Mouse (Mus musculus): Measurements from ENCODE around the gene Slc25a12. TPM values are rescaled to one million over a fixed set of nuclear protein-coding genes. Genes with fewer than 3 reads are reported as not detected.
"Not testable (repeated sequence)": the region's sequence is repeated elsewhere in the genome, so short reads cannot be mapped to it uniquely, and the experiment has no call there.

Gene Slc25a12
- 64.9 and 73.7 TPM in 2 replicates for total RNA-seq (2021)
- long read RNA-seq, experiment 1, full-length matches to known transcripts = 76 of 106 reads
- long read RNA-seq, experiment 1, partial matches to known transcripts = 22 of 106 reads
- long read RNA-seq, experiment 1, other reads (novel, unspliced or antisense) = 8 of 106 reads
- long read RNA-seq, experiment 2, full-length matches to known transcripts = 15 of 25 reads
- long read RNA-seq, experiment 2, partial matches to known transcripts = 7 of 25 reads
- long read RNA-seq, experiment 2, other reads (novel, unspliced or antisense) = 3 of 25 reads

- peak; percentile 94 for DNase-seq
These were observed at the start of gene Slc25a12 for GRCm38 (mm10) chr2:71367125-71367880. Gene Slc25a12, minus strand, starts transcription at chr2:71367749.

GRCm38 (mm10) chr2:71405613-71406012 is 38.1 kb upstream of the Slc25a12 start:
- DNase-seq = no peak

- no peak for DNase-seq
These were observed 22.3 kb upstream of the Slc25a12 start for GRCm38 (mm10) chr2:71389864-71390263.

- peak; percentile 98 for DNase-seq
These were observed 21.6 kb upstream of the Slc25a12 start, which contains the start of gene Hat1 for GRCm38 (mm10) chr2:71388951-71389763. Gene Hat1, plus strand, starts transcription at chr2:71388958.

- no peak for DNase-seq
These were observed 20.2 kb upstream of the Slc25a12 start for GRCm38 (mm10) chr2:71387766-71388165.

- DNase-seq = no peak
These were observed 16.3 kb upstream of the Slc25a12 start for GRCm38 (mm10) chr2:71383890-71384289.

- DNase-seq = no peak
These were observed 14.4 kb upstream of the Slc25a12 start for GRCm38 (mm10) chr2:71381962-71382361.

- no peak for DNase-seq
These were observed 9.9 kb upstream of the Slc25a12 start for GRCm38 (mm10) chr2:71377426-71377825.

- no peak for DNase-seq
These were observed 8.9 kb upstream of the Slc25a12 start for GRCm38 (mm10) chr2:71376433-71376906.

- DNase-seq = no peak
These were observed 7.0 kb upstream of the Slc25a12 start for GRCm38 (mm10) chr2:71374275-71375155.

- not testable (repeated sequence) for DNase-seq
These were observed 4.7 kb upstream of the Slc25a12 start for GRCm38 (mm10) chr2:71372261-71372660.

- DNase-seq = no peak
These were observed 4.2 kb upstream of the Slc25a12 start for GRCm38 (mm10) chr2:71371790-71372189.

GRCm38 (mm10) chr2:71368086-71368485 is 537 bp upstream of the Slc25a12 start:
- no peak for DNase-seq

GRCm38 (mm10) chr2:71366618-71367124 is 878 bp downstream of the Slc25a12 start:
- peak; percentile 64 for DNase-seq

- DNase-seq = no peak
These were observed 7.4 kb downstream of the Slc25a12 start for GRCm38 (mm10) chr2:71360192-71360591.

- DNase-seq = no peak
These were observed 9.2 kb downstream of the Slc25a12 start for GRCm38 (mm10) chr2:71358347-71358746.

GRCm38 (mm10) chr2:71354055-71354425 is 13.5 kb downstream of the Slc25a12 start:
- DNase-seq = peak; percentile 28

- peak; percentile 44 for DNase-seq
These were observed 14.1 kb downstream of the Slc25a12 start for GRCm38 (mm10) chr2:71353306-71354054.

GRCm38 (mm10) chr2:71351727-71351987 is 15.9 kb downstream of the Slc25a12 start:
- no peak for DNase-seq

- DNase-seq = no peak
These were observed 16.4 kb downstream of the Slc25a12 start for GRCm38 (mm10) chr2:71350904-71351726.
